Mouse (Mus musculus): Measurements from ENCODE around the gene Tmcc3. TPM values are rescaled to one million over a fixed set of nuclear protein-coding genes. Genes with fewer than 3 reads are reported as not detected.

Tmcc3 gene
- total RNA-seq, 4 experiments from 2014 or later, result 12.4 to 22.2 (median 15.1) TPM

DNA sequence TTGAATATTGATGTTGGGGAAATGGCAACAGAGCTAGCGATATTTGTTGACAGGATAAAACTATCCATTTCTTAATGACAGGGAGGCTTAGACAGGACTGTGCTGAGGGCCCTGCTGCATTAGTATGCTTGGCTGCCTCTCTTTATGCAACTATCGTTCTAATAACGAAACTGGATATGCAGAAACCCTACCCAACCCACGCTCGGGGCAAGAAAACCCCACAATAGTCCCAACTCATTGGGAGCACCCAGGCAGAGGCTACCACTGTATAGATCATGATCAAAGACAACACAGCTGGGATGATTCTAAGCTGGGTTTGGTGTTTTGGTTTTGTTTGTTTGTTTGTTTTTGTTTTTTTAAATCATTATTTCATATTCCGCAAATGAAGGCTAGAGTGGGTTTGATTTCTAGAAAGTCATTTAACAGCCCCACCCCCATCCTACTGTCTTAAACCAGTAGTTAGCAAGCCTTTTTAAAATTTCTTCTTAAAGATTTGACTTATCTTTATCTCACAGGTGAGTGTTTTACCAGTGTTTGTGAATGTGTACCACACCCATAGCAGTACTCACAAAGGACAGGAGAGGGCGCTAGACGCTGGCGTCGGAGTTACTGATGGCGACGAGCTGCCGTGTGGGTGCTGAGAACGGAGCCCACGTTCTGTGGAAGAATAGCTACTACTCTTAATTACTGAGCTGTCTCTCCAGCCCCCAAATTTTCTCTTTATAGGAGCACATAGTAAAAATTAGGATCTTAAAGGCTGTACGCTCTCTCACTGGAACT, 20.8 kb downstream of the Tmcc3 start:
- no peak for DNase-seq

GRCm38 (mm10) chr10:94333328-94333727, 21.6 kb downstream of the Tmcc3 start:
- DNase-seq, result no peak

- DNase-seq, result no peak
Measured at GRCm38 (mm10) chr10:94335047-94335446, 23.3 kb downstream of the Tmcc3 start.

DNA sequence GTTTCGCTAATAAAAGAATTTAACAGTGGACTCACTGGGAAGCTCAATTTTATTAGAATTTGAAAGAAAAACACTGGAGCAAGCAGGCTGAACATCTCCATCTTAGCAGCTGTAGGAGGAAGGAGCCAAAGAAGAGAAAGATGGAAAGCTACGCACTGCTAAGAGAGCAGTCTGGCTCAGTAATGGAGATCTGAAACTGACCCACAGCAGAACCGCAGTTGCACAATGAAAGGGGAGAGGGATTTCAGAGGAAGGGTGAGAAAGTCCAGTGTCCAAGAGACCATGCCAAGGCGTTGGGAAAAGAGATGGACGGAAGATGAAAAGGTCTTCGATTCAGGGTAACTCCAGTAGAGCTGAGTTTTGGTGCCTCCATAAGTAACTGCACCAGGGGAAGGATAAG, 24.3 kb downstream of the Tmcc3 start:
- no peak for DNase-seq

DNA sequence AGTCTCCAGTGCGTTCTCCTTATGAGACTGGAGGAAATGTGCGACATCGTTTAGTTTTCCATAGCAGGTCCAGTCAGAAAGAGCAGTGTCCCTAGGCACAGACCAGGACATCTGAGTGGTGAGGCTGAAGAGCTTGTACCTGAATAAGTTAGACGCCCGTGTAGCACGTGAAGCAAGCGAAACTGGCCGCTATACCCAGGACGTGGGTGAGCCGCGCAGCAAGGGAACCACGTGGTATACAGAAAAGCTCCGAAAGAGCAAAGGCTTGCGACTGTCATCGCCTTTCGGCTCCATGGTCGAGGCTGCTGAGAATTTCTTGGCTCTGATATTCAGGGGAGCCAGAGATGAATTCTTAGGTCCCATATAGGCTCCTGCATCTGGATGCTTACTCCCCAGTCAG, 29.8 kb downstream of the Tmcc3 start:
- no peak for DNase-seq

- DNase-seq, result no peak
Measured at GRCm38 (mm10) chr10:94342256-94342655, 30.5 kb downstream of the Tmcc3 start.

DNA sequence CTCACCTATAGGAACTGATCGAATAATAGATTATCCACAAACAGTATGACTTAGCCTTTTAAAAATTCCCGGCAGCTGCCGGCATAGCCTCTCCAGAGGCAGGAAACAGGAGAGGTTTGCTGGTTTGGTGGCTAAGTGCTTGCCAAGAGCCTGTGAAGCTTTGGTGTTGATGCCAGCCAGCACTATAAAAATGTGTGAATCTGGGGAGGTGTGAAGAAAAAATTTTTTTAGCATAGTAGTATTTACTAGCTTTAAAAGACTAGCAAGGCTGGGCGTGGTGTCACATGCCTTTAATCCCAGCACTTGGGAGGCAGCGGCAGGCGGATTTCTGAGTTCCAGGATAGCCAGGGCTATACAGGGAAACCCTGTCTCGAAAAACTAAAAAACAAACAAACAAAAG, 31.8 kb downstream of the Tmcc3 start:
- no peak for DNase-seq

GRCm38 (mm10) chr10:94344631-94345417, 33.1 kb downstream of the Tmcc3 start:
- no peak for DNase-seq

DNA sequence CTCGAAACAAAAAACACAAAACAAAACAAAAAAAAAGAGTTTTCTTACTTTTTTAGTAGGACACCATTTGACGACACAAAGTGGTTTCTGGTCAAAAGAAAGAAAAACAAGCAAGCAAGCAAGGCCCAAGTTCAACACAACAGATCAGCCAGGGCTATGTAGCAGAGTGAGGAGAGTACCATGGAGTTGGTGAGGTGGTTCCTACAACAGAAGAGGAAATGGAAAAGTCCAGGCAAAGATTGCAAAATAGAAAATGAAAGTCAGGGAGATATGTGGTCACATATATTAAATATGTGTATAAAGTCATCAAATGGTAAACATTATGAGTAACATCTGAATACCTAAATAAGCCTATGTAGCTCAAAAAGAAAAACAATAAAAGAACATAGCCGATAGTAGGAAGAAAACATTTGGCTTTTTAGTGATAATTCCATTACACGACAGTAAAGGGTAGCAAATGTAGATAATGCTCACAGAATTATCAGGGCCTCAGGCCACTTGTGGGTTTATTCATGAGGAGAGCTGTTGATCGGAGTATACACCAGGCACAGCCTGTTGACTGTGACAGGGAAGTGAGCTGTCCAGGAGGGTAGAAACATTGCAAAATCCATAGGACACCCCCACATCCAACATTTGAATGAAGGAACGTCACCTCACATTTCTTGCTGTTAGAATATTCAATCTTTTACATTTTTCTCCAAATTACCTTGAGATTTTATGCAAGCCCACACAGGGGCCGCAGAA, 33.9 kb downstream of the Tmcc3 start:
- DNase-seq, result no peak

- no peak for DNase-seq
Measured at GRCm38 (mm10) chr10:94346596-94346995, 34.8 kb downstream of the Tmcc3 start.

DNA sequence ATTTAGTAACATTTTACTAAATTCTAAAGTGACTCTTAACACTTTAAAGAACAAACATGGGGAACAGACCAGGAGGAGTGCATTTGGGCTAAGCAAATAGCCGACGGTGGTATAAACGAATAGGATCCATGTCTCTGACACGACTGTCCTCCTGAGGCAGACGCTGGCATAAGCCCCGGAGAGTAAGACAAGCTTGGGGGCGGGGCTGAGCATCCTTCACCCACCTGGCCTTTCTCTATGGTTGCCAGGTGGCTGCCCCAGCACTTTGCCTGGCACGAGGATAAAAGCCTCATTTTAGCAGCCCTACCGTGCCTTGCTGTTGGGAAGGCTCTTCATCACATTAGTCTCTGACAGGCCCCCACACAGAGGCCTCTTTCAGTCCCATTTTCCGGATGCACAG, 35.5 kb downstream of the Tmcc3 start:
- DNase-seq, result no peak

DNA sequence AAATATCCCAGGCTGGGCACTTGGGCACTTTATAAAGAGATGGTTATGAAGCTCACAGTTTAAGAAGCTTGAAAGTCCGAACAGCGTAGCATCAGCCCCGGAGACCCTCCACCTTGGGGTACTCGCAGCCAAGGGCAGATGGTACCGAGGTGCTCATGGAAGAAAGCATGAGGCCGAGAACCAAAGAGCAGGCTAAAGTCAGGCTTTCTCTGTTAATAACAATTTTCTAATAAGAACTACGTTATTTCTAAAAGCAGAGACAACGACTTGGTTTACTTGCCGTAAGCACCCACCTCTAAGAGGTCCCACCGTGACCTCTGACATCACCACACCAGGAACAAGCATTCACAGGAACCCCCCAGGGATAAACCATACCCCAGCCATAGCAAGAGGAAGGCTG, 36.2 kb downstream of the Tmcc3 start:
- no peak for DNase-seq

- no peak for DNase-seq
Measured at GRCm38 (mm10) chr10:94350207-94350606, 38.5 kb downstream of the Tmcc3 start.

- no peak for DNase-seq
Measured at GRCm38 (mm10) chr10:94350896-94351661, 39.3 kb downstream of the Tmcc3 start.

DNA sequence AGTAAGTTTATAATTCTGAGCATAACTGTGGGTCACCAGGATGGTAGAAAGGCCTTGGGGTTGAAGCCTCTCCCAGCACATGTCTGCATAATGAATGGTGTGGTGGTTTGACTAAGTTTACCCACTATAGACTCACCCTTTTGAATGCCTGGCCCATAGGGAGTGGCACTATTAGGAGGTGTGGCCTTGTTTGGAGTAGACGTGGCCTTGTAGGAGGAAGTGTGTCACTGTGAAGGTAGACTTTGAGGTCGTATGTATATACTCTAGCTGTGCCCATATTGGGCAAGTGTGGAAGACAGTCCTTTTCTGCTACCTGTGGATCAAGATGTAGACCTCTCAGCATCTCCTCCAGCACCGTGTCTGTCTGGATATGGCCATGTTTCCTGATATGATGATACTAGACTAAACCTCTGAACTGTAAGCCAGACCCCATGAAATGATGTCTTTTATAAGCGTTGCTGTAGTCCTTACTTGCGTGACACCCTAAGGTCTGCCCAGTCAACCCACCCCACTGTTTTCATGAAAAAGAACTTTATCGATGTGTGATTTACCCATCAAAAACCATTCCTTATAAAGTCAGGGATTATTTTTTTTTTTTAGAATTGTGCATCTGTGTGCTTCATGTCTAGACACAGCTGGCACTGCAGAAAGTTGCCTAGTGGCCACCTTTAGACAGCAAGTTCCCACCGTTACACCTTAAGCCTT, 40.6 kb downstream of the Tmcc3 start:
- DNase-seq, result no peak

DNA sequence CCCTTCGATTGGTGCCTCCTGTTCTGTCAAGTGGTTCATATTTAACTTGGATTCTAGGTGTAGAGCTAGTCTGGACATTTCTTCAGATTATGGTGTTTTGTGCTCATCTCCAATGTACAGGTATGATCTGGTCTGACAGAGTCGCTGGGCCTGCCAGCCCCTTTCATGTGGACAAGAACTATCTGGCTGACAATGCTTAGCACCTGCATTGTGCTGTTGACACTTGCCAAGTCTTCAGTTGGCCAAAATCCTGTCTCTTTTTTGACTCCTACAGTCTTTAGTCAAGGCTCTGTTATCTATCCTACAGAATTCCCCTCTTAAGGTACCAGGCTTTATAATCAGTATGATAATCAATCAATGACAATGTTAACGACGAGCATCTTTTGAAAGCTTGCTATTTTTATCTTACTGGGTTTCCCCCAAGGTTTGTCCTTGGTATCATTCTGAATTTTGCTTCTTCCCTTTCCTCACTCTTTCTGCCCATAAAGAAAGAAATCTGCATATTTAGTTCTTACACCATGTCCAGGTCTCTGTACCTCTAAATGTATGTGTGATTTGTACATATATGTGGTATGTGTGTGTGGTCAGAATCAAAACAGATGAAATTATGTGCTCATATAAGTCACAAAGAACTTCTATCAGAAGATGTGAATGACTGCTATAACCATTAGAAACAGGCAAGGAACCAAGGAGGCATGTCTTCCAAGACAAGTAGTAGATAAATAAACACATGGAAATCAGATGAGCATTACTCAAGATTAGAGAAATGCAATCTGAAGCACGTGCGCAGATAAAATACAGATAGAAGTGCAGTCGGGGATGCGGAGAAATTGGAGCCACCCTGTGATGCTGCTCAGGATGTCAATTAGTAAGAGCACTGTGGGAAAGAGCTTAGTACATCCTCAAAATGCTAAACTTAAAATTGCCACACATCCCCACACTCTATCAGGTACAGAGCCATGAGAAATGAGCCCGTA, 41.4 kb downstream of the Tmcc3 start:
- DNase-seq, result no peak

- no peak for DNase-seq
Measured at GRCm38 (mm10) chr10:94354005-94354404, 42.3 kb downstream of the Tmcc3 start.

DNA sequence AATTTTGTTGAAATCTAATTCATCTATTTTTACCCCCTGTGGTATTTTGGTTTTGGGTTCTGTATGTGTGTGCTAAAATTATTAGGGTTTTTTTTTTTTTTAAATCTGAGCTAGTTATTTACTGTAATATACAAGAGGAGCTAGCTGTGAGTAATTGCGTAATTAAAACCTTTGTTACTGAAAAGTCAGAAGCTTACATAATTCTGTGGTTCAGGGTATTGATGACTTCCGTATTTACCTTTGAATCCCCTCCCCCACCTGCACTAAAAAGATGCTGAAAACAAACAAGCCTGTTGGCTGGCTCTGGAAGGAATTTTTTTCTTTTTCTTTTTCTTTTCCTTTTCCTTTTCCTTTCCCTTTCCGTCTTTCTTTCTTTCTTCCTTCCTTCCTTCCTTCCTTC, 42.7 kb downstream of the Tmcc3 start:
- no peak for DNase-seq

DNA sequence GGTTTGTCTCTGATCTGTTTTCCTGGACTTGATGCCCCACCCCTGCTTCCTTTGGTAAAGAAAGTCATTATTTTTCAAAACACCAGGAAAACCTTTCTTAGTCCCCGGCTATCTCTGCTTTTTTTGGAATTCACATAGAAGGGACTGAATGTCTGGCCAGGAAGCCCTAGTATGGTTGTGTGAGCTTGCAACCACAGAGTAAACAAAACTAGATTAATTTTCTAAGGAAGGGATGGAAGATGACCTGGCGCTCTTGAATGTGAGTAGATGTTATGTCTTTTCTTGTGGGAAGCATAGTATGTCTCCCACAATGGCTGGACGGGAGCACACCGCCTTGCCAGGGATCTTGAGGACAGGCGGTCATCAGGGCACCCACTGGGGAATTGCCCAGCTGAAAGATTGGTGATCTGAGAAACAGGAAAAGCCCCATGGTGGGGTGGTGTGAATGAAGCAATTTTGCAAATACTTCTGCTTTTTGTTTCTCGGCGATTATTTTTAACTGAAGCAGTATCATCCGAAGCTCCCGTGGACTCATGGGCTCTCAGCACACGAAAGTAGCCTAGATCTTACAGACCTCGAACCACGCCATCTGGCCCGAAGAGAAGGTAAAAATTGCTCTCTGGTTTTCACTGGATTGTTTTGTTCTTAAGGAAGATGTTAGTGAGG, 44.9 kb downstream of the Tmcc3 start:
- DNase-seq, result no peak

- DNase-seq, result no peak
Measured at GRCm38 (mm10) chr10:94360664-94361063, 48.9 kb downstream of the Tmcc3 start.

Data from adrenal gland, adult 8-10 months (tissue).